Mouse (Mus musculus): ENCODE measurements around the gene Gm13289. TPM values are rescaled to one million over a fixed set of nuclear protein-coding genes. Genes with fewer than 3 reads are reported as not detected.
"Not testable (repeated sequence)": the region's sequence is repeated elsewhere in the genome, so short reads cannot be mapped to it uniquely, and the experiment has no call there.

The Gm13289 gene
- not detected in 2 replicates for polyA plus RNA-seq (2012; rRNA removed)

GRCm38 (mm10) chr4:88776622-88777021 is at the start of gene Gm13289:
TSS of gene Gm13289 (plus strand) at chr4:88776922.
- not testable (repeated sequence) for DNase-seq (ENCODE audit: low read depth)

DNA sequence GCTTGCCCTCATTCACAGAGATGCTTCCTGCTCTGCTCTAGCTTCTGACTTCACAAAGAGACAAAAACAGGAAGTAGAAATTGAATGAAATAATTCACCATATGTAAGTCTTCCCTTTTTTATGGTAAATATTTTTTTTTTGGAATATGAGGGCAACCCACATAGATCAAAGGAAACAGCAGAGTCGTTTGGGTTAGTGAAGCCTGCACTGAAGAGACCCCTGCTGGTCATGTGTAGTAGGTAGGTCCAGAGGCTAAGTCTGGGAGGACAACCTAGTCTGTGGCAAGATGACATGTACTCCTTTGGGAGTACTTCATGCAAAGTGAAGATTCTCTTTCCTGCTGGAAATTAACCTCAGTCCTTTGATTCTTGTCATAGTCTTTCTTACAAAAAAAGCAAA is 49.4 kb upstream of the Gm13289 start:
- TF ChIP-seq CTCF (IDR thresholded peaks at IDR 0.05; ENCODE audit: borderline replicate concordance, extremely low read depth, insufficient read depth, insufficient read length) (peak; percentile 49; the same call in 1 of the 2 replicates), POLR2A (IDR thresholded peaks at IDR 0.05; ENCODE audit: borderline replicate concordance, extremely low read depth, insufficient read depth, insufficient read length, poor library complexity, severe bottlenecking) (no peak)
- DNase-seq (ENCODE audit: low read depth), result peak; percentile 40

GRCm38 (mm10) chr4:88738480-88738879 is 38.2 kb upstream of the Gm13289 start:
- TF ChIP-seq CTCF (IDR thresholded peaks at IDR 0.05; ENCODE audit: borderline replicate concordance, extremely low read depth, insufficient read depth, insufficient read length), result peak; percentile 86
- no peak for TF ChIP-seq POLR2A (IDR thresholded peaks at IDR 0.05; ENCODE audit: borderline replicate concordance, extremely low read depth, insufficient read depth, insufficient read length, poor library complexity, severe bottlenecking)
- DNase-seq (ENCODE audit: low read depth), result peak; percentile 73

GRCm38 (mm10) chr4:88739036-88739435 is 37.7 kb upstream of the Gm13289 start:
- TF ChIP-seq POLR2A (IDR thresholded peaks at IDR 0.05; ENCODE audit: borderline replicate concordance, extremely low read depth, insufficient read depth, insufficient read length, poor library complexity, severe bottlenecking) (no peak), CTCF (IDR thresholded peaks at IDR 0.05; ENCODE audit: borderline replicate concordance, extremely low read depth, insufficient read depth, insufficient read length) (no peak)
- no peak for DNase-seq (ENCODE audit: low read depth)

- TF ChIP-seq POLR2A (IDR thresholded peaks at IDR 0.05; ENCODE audit: borderline replicate concordance, extremely low read depth, insufficient read depth, insufficient read length, poor library complexity, severe bottlenecking), result no peak
- TF ChIP-seq CTCF (IDR thresholded peaks at IDR 0.05; ENCODE audit: borderline replicate concordance, extremely low read depth, insufficient read depth, insufficient read length), result no peak
- DNase-seq (ENCODE audit: low read depth), result no peak
Measured at GRCm38 (mm10) chr4:88741426-88741825, 35.3 kb upstream of the Gm13289 start.

- TF ChIP-seq CTCF (IDR thresholded peaks at IDR 0.05; ENCODE audit: borderline replicate concordance, extremely low read depth, insufficient read depth, insufficient read length), result peak; percentile 7; the same call in 1 of the 2 replicates
- no peak for TF ChIP-seq POLR2A (IDR thresholded peaks at IDR 0.05; ENCODE audit: borderline replicate concordance, extremely low read depth, insufficient read depth, insufficient read length, poor library complexity, severe bottlenecking)
- no peak for DNase-seq (ENCODE audit: low read depth)
Measured at GRCm38 (mm10) chr4:88742771-88743371, 33.9 kb upstream of the Gm13289 start.

DNA sequence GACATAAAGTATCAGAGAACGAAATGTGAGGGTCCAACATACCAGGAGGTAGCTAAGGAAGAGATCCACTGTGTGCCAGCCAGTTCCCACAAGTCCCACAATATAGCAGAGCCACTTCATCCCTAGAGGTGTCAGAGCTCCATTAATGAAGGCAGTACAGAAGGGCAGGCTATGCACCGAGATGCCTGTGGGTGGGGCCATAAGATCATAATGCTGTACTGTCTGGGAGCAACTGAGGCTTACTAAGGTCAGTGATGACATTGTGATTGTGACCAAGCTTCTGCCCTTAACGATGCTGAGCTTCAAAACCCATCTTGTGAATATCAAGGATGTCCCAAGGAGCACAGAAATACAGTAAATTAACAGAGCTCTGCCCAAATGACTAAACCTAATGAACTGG is 32.5 kb upstream of the Gm13289 start:
- TF ChIP-seq POLR2A (IDR thresholded peaks at IDR 0.05; ENCODE audit: borderline replicate concordance, extremely low read depth, insufficient read depth, insufficient read length, poor library complexity, severe bottlenecking), result no peak
- TF ChIP-seq CTCF (IDR thresholded peaks at IDR 0.05; ENCODE audit: borderline replicate concordance, extremely low read depth, insufficient read depth, insufficient read length), result no peak
- DNase-seq (ENCODE audit: low read depth), result no peak

DNA sequence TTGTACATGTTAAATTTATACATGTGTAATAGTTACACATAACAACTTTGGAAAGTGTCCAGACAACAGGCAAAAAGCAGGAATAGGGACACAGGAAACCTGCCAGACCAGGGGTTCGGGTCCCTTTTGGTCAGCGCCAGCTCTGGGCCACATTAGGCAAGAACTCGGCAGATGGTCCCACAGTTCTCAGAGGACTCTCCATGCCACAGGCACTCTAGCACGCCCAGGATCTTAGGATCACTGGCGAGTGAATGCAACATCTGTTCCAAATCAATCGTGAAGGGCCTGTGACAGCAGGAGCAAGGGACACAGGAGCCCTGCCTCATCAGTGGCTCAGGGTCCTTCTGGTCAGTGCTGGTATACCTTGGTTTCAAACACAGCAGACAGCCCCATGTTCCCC is 26.8 kb upstream of the Gm13289 start:
- no peak for DNase-seq (ENCODE audit: low read depth)
- no peak for TF ChIP-seq POLR2A (IDR thresholded peaks at IDR 0.05; ENCODE audit: borderline replicate concordance, extremely low read depth, insufficient read depth, insufficient read length, poor library complexity, severe bottlenecking)
- TF ChIP-seq CTCF (IDR thresholded peaks at IDR 0.05; ENCODE audit: borderline replicate concordance, extremely low read depth, insufficient read depth, insufficient read length), result no peak

- DNase-seq (ENCODE audit: low read depth), result not testable (repeated sequence)
Measured at GRCm38 (mm10) chr4:88754818-88755340, 21.8 kb upstream of the Gm13289 start, which contains the start of gene Gm13271. TSS of gene Gm13271 (plus strand) at chr4:88754868.

GRCm38 (mm10) chr4:88756581-88757513 is 19.9 kb upstream of the Gm13289 start:
- DNase-seq (ENCODE audit: low read depth), result not testable (repeated sequence)

- peak; percentile 95 for DNase-seq (ENCODE audit: low read depth)
- peak; percentile 67 for TF ChIP-seq CTCF (IDR thresholded peaks at IDR 0.05; ENCODE audit: borderline replicate concordance, extremely low read depth, insufficient read depth, insufficient read length)
Measured at GRCm38 (mm10) chr4:88757628-88758031, 19.1 kb upstream of the Gm13289 start.

DNA sequence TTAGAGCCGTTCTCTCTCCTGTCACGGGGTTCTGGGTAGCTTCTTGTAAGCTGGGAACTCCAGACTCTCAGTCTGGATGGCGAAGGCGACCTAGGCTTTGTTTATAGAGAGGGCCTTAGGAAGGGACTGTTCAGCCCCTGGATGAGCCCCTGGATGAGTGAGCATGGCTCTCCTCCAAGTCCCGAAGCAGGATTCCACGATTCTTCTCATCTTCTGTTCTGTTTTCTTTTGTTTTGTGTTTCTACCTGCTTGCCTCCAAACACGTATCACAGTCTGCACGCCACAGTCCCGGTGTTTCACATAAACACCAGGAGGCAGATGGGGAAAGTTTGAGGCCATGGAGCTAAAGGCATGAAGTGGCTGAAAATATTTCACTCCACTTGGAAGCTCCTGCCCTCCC is 18.0 kb upstream of the Gm13289 start:
- not testable (repeated sequence) for DNase-seq (ENCODE audit: low read depth)

DNA sequence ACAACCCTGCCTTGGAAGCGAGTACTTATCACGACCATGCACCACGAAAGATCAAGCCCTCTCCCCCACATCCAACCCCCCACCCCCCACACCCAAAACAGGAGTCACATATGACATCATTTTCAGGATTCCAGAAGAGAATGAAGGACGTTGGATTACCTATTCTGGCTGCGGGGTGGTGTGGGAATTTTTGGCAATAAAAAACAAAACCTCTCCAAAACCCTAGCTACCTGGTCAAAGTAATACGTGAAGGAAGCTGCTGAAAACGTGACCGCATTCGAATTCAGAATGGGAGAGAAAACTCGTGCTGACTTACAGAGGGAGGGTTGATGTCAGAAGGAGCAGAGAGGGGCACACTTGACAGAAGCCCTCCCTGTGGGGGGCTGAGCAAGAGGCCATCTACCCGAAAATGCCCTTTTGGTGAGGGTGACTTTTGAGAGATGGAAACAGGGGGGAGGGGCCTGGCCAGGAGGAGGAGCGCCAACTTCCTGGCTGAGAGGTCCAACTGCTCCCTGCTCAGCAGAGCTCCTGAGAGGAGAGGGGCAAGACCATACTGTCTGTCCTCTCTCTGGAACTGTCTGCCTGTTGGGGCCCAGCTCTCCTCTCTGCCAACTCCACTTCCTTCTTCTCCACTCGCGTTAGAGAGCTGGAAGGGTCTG is 17.0 kb upstream of the Gm13289 start, which contains the start of gene Gm13283:
Gm13283 (plus strand) TSS at position 510 of the 659 bp plus-strand sequence.
- not testable (repeated sequence) for DNase-seq (ENCODE audit: low read depth)

DNA sequence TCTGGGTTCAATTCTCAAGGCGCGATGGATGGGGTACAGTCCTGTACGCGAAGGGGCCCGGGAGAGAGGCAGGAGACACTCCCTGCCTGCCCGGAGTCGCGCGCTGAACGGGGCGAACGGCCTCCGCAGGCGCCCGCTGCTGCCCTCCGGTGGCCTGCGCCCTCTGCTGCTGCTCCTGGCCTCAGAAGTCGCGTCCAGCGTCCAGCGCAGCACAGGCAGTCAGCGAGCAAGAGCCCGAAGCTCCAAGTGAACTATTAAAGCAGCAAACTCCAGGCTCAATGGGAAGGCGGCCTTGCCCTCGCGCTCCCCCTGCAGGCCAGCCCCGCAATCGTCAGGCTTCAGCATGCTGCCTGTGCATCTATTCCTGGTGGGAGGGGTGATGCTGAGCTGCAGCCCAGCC is 16.3 kb upstream of the Gm13289 start:
- DNase-seq (ENCODE audit: low read depth), result peak; percentile 91

DNA sequence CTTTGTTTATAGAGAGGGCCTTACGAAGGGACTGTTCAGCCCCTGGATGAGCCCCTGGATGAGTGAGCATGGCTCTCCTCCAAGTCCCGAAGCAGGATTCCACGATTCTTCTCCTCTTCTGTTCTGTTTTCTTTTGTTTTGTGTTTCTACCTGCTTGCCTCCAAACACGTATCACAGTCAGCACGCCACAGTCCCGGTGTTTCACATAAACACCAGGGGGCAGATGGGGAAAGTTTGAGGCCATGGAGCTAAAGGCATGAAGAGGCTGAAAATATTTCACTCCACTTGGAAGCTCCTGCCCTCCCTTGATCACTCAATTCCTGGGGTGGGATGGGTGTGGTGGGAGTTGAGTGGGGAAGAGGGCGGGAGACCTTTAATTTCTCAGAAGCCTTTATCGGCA is 14.9 kb upstream of the Gm13289 start:
- not testable (repeated sequence) for DNase-seq (ENCODE audit: low read depth)

DNA sequence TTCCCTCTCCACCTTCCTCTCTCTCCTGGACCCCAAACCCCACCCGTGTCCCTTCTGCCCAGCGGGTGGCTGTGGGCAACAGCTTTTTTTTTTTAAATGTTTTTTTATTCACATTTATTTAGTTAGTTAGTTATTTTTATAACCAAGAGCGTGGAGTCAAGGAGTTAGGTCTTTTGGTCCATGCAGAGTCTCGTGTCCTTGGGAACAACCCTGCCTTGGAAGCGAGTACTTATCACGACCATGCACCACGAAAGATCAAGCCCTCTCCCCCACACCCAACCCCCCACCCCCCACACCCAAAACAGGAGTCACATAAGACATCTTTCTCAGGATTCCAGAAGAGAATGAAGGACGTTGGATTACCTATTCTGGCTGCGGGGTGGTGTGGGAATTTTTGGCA is 14.4 kb upstream of the Gm13289 start:
- DNase-seq (ENCODE audit: low read depth), result not testable (repeated sequence)

DNA sequence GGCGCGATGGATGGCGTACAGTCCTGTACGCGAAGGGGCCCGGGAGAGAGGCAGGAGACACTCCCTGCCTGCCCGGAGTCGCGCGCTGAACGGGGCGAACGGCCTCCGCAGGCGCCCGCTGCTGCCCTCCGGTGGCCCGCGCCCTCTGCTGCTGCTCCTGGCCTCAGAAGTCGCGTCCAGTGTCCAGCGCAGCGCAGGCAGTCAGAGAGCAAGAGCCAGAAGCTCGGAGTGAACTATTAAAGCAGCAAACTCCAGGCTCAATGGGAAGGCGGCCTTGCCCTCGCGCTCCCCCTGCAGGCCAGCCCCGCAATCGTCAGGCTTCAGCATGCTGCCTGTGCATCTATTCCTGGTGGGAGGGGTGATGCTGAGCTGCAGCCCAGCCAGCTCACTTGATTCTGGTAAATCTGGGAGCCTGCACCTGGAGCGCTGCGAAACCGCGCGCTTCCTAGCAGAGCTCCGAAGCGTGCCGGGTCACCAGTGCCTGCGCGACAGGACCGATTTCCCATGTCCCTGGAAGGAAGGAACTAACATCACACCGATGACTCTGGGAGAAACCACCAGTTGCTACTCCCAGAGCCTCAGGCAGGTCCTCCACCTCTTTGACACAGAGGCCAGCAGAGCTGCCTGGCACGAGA is 13.2 kb upstream of the Gm13289 start:
- peak; percentile 81 for DNase-seq (ENCODE audit: low read depth)
